Mouse (Mus musculus): ENCODE measurements around the gene Anxa5.

- TF ChIP-seq CTCF (IDR thresholded peaks at IDR 0.05; ENCODE audit: control insufficient read depth, insufficient read depth, low read length) (no peak), POLR2A (IDR thresholded peaks at IDR 0.05; ENCODE audit: borderline replicate concordance, control insufficient read depth, low read depth, low read length) (no peak)
Observed at GRCm38 (mm10) chr3:36455124-36455523, 20.6 kb downstream of the Anxa5 start.
